Mouse (Mus musculus) adrenal gland, postnatal 14 days (tissue): ENCODE data around the gene Cfhr2. TPM values are rescaled to one million over a fixed set of nuclear protein-coding genes. Genes with fewer than 3 reads are reported as not detected.
"Not testable (repeated sequence)": the region's sequence is repeated elsewhere in the genome, so short reads cannot be mapped to it uniquely, and the experiment has no call there.

Experiments
- DNase-seq: peaks from one replicate; pipeline ENCODE4 v3.0.0; 2021; ENCODE audit warnings: mixed read lengths
- long read RNA-seq, 2 experiments: library from polyadenylated mRNA; stranded (forward); transcript quantifications; one replicate each; pipeline ENCODE4 v2.0.0; 2021
- total RNA-seq: library from RNA; stranded (reverse); gene quantifications from 2 replicates; pipeline ENCODE4 v1.2.3, GENCODE M21; 2021

Gene Cfhr2
- 2.4 and 36.4 TPM in 2 replicates for total RNA-seq
- long read RNA-seq, experiment 1, partial matches to known transcripts = 0 of 1 reads
- long read RNA-seq, experiment 1, other reads (novel, unspliced or antisense) = 1 of 1 reads
- long read RNA-seq, experiment 2, transcript Cfhr2-201 (6 exons, 1,609 nt) = major isoform, 17 of 20 reads
- long read RNA-seq, experiment 2, partial matches to known transcripts = 1 of 20 reads
- long read RNA-seq, experiment 2, other reads (novel, unspliced or antisense) = 2 of 20 reads

DNA sequence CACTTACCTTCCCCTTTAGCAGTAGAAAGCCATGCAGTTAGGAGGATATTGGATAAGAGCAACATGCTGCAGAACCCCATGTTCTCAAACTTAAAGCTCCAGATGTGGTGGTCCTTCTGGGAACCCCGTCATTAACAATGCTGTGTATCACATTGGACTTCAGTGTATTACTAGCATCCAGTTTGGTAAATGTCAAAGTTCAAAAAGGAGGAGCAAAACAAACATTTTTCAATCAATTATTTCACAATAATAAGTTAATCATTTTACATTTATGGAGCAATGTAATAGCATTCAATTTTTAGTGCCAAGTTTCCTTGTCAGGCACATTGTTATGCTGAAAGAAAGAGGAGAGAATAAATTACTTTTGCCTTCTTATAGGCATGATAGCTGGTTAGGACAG lies at the start of gene Cfhr2:
TSS of gene Cfhr2 (minus strand) at position 155 of the 400 bp plus-strand sequence.
- DNase-seq = no peak

GRCm38 (mm10) chr1:139863751-139864150 lies 5.2 kb upstream of the Cfhr2 start:
- DNase-seq = no peak

GRCm38 (mm10) chr1:139860176-139860575 lies 1.7 kb upstream of the Cfhr2 start:
- DNase-seq = no peak

- no peak for DNase-seq
Measured at GRCm38 (mm10) chr1:139839699-139840098, 18.8 kb downstream of the Cfhr2 start.

- no peak for DNase-seq
Measured at GRCm38 (mm10) chr1:139839290-139839689, 19.2 kb downstream of the Cfhr2 start.

DNA sequence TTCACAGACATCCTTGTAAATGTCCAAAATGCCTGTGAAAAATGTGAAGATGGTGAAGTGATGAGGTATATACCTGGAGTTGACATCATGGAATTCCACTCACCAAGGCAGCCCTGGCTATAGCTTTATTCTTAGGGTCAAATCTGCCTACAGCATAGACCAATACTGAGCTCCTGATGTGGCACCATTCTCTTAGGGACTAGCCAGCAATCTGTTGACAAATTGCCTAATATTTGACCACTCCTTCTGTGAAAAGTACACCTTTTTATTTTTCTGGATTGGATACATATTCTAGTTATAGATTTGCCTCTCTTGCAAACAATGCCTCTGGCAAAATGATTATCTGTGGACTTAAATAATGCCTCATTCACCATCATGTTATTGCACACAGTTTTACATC lies 49.9 kb downstream of the Cfhr2 start:
- no peak for DNase-seq

DNA sequence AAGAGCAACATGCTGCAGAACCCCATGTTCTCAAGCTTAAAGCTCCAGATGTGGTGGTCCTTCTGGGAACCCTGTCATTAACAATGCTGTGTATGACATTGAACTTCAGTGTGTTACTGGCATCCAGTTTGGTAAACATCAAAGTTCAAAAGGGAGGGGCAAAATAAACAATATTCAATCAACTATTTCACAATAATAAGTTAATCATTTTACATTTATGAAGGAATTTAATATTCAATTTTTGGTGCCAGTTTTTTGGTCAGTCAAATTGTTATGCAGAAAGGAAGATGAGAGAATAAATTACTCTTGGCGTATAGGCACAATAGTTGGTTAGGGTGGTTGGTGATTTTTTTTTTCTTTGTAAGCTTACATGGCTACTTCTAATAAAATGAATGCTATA lies 77.4 kb downstream of the Cfhr2 start, which contains the start of gene Gm4788:
TSS of gene Gm4788 (minus strand) at position 101 of the 400 bp plus-strand sequence.
- DNase-seq = no peak

- DNase-seq = not testable (repeated sequence)
Measured at GRCm38 (mm10) chr1:139769913-139770312, 88.6 kb downstream of the Cfhr2 start.

Other genes with a start within 250 kb of the Cfhr2 start
- gene Gm4788, start 77.5 kb downstream of the Cfhr2 start, total RNA-seq = 1.4 and 19.0 TPM in 2 replicates